Mouse (Mus musculus): ENCODE measurements at regions not wholly inside any gene's neighbourhood (a gene's known extent, or its start where the extent isn't known, plus 50 kb on each side); places are given as distances from the start of the nearest gene placed in this dataset.

GRCm38 (mm10) chr7:72505732-72506460 lies 199.5 kb upstream of the Mctp2 start:
- no peak overlapping the region for H3K9ac ChIP-seq
- no peak overlapping the region for H3K4me2 ChIP-seq
- H3K27ac ChIP-seq = no peak overlapping the region

GRCm38 (mm10) chr7:72507946-72508345 lies 201.5 kb upstream of the Mctp2 start:
- no peak overlapping the region for H3K4me3 ChIP-seq
- no peaks in the 10 kb centered on the region for H3K9me3 ChIP-seq (replicated peaks)
- H3K9ac ChIP-seq = no peak overlapping the region
- H3K4me2 ChIP-seq = no peak overlapping the region
- 67% methylated on average over 5 of the region's 5 CpGs for WGBS (ENCODE audit: insufficient replicate concordance)
- no peak for ATAC-seq
- no peaks in the 10 kb centered on the region for H3K4me1 ChIP-seq
- H3K27me3 ChIP-seq (replicated peaks) = no peaks in the 10 kb centered on the region
- no peak overlapping the region for H3K27ac ChIP-seq
- H3K36me3 ChIP-seq = no peaks in the 10 kb centered on the region

More at GRCm38 (mm10) chr7:72505732-72506460, 199.5 kb upstream of the Mctp2 start:
- H3K36me3 ChIP-seq = no peaks in the 10 kb centered on the region
- no peaks in the 10 kb centered on the region for H3K4me1 ChIP-seq
- no peaks in the 10 kb centered on the region for H3K9me3 ChIP-seq (replicated peaks)
- no peak for ATAC-seq
- 70% methylated on average over 8 of the region's 8 CpGs for WGBS (ENCODE audit: insufficient replicate concordance)
- H3K4me3 ChIP-seq = no peak overlapping the region
- no peaks in the 10 kb centered on the region for H3K27me3 ChIP-seq (replicated peaks)

DNA sequence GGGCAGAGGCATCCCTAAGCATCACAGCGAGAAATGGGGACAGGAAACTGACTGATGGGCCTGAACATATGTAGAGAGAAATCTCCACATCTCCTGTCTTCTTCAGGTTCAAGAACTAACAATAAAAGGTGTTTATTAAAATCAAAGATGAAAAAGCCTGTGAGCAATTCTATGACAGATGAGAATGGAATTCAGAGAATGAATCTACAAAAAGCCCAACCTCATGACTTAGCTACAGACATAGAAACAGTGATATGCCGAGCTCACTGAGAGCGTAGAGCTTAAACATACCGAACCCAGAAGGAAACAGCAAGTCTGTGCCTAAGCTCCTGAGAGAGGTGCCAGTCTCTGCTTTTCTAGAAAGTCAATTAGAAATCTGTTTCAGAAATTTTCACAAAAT lies 203.7 kb upstream of the Mctp2 start:
- Histone ChIP-seq H3K4me3 (no peak overlapping the region), H3K27ac (no peak overlapping the region), H3K9ac (no peak overlapping the region), H3K27me3 (replicated peaks) (no peaks in the 10 kb centered on the region), H3K4me2 (no peak overlapping the region), H3K4me1 (no peaks in the 10 kb centered on the region), H3K36me3 (no peaks in the 10 kb centered on the region), H3K9me3 (replicated peaks) (no peaks in the 10 kb centered on the region)
- ATAC-seq = no peak
- WGBS (ENCODE audit: insufficient replicate concordance) = 69% methylated on average over 4 of the region's 4 CpGs

DNA sequence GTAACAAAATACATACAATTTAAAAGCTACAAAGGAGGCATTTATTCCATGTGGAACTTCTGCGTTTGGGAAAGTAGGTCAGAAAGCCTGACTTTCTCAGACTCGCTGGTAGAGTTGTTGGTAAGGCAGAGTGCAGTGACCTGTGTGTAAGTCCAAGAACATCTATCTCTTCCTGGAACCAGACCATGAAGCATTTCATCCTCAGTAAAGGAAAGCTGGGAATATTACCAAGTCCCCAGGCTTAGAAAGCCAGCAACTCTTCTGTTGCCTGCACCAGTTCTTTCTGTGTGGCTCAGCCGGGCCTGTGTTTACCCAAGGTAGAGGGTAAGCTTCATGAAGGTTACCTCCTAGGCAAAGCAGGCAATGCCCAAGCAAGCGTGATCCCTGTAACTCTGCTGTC lies 207.0 kb upstream of the Mctp2 start:
- H3K9me3 ChIP-seq (replicated peaks) = no peaks in the 10 kb centered on the region
- H3K4me2 ChIP-seq = no peak overlapping the region
- no peak overlapping the region for H3K4me3 ChIP-seq
- H3K27ac ChIP-seq = no peak overlapping the region
- H3K27me3 ChIP-seq (replicated peaks) = no peaks in the 10 kb centered on the region
- no peak for ATAC-seq
- H3K4me1 ChIP-seq = no peaks in the 10 kb centered on the region
- no peak overlapping the region for H3K9ac ChIP-seq
- 56% methylated on average over 4 of the region's 4 CpGs for WGBS (ENCODE audit: insufficient replicate concordance)
- no peaks in the 10 kb centered on the region for H3K36me3 ChIP-seq

DNA sequence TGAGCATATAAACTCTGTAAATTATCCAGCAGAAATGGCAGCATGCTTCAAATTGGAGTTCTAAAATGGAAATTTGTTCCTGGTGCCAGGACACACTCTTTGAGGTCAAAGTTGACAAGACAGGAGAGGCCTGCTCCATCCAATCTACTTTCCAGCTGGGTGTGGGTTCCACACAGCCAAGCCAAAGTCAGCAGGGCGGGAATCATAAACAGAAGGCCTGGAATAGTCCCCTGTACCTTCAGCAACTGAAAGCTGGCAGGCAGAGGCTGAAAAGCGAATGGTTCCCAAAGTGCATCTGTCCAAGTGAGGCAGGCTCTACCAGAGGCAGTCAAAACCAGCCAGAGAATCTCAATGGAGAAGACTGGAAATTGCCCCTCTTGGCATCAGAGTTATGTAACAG lies 208.4 kb upstream of the Mctp2 start:
- WGBS (ENCODE audit: insufficient replicate concordance) = 52% methylated on average over 2 of the region's 2 CpGs
- Histone ChIP-seq H3K27me3 (replicated peaks) (no peaks in the 10 kb centered on the region), H3K4me3 (no peak overlapping the region), H3K4me2 (no peak overlapping the region), H3K4me1 (no peaks in the 10 kb centered on the region), H3K36me3 (no peaks in the 10 kb centered on the region), H3K9me3 (replicated peaks) (no peaks in the 10 kb centered on the region), H3K9ac (no peak overlapping the region), H3K27ac (no peak overlapping the region)
- ATAC-seq = no peak

DNA sequence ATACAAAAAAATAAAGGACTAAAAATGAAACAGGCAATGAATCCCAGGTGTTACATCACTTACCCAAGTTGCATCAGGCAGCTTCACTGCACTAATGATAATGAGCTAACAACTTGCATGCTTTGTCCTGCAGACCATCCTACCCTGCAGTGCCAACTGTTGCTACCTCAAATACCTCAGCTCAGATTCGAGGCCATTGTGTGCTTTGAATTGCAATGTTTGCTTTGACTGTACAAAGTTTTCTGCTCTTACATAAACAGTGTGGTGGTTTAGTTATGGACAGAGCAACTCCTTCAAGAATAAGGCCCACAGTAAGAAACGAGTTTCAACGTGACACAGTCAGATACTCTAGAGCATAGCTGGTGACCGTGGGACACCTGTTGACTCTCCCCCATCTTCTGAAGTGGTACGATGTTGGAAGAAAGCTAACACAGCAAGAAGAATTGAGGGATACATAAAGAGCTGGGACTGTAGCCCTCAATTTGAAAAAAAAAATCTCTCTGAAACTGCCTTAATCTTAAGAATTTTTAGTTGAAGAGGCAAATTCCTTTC lies 212.1 kb upstream of the Mctp2 start:
- Histone ChIP-seq H3K9me3 (replicated peaks) (no peaks in the 10 kb centered on the region), H3K36me3 (no peaks in the 10 kb centered on the region), H3K4me2 (no peak overlapping the region), H3K4me3 (no peak overlapping the region), H3K9ac (no peak overlapping the region), H3K4me1 (no peaks in the 10 kb centered on the region), H3K27ac (no peak overlapping the region), H3K27me3 (replicated peaks) (no peaks in the 10 kb centered on the region)
- no peak for ATAC-seq
- WGBS (ENCODE audit: insufficient replicate concordance) = 58% methylated on average over 5 of the region's 5 CpGs

DNA sequence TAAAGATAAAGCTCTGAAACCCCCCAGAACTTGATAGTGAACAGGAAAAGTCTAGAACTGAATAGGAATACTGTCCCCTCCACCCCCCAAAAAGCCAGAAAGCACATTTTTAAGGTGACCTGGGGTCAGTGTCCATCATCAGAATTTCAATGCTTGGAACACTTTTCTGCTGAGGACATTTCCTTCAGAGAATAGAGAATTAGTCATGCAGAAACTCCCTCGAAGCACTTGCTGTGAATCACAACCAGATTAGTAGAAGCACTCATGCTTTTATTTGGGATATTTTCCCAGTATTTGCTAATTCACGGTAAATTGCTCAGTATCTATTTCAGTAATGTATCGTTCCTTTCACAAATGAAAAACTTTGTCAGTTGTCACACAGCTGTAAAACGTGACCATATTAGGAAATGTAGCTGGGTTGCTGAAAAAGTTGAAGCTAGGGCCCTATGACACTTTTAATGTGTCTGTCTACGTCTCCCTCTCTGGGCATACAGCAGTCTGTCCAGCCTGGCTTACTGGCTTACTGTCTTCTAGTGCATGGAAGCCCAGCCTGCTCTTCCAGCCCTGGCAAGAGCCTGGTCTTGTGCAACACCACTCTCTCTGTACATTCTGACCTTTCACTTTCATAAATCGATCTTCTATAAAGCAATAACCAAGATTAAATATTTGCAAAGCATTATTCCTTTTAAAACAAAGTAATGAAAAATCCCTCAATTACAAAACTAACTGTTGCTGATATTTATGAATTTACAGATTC lies 213.1 kb upstream of the Mctp2 start:
- 54% methylated on average over 6 of the region's 6 CpGs for WGBS (ENCODE audit: insufficient replicate concordance)
- Histone ChIP-seq H3K4me3 (no peak overlapping the region), H3K36me3 (no peaks in the 10 kb centered on the region), H3K4me1 (no peaks in the 10 kb centered on the region), H3K27me3 (replicated peaks) (no peaks in the 10 kb centered on the region), H3K27ac (no peak overlapping the region), H3K4me2 (no peak overlapping the region), H3K9me3 (replicated peaks) (no peaks in the 10 kb centered on the region), H3K9ac (no peak overlapping the region)
- no peak for ATAC-seq

- no peak overlapping the region for H3K27ac ChIP-seq
- no peaks in the 10 kb centered on the region for H3K36me3 ChIP-seq
- H3K27me3 ChIP-seq (replicated peaks) = no peaks in the 10 kb centered on the region
- H3K4me1 ChIP-seq = no peaks in the 10 kb centered on the region
- H3K9ac ChIP-seq = no peak overlapping the region
- ATAC-seq = no peak
- no peaks in the 10 kb centered on the region for H3K9me3 ChIP-seq (replicated peaks)
- H3K4me2 ChIP-seq = no peak overlapping the region
- 73% methylated on average over 3 of the region's 3 CpGs for WGBS (ENCODE audit: insufficient replicate concordance)
- no peak overlapping the region for H3K4me3 ChIP-seq
These were observed 222.5 kb upstream of the Mctp2 start for GRCm38 (mm10) chr7:72528873-72529272.

- Histone ChIP-seq H3K9me3 (replicated peaks) (no peaks in the 10 kb centered on the region), H3K4me2 (no peak overlapping the region), H3K27ac (no peak overlapping the region), H3K4me3 (no peak overlapping the region), H3K36me3 (no peaks in the 10 kb centered on the region), H3K9ac (no peak overlapping the region), H3K4me1 (no peaks in the 10 kb centered on the region), H3K27me3 (replicated peaks) (no peaks in the 10 kb centered on the region)
- ATAC-seq = no peak
- WGBS (ENCODE audit: insufficient replicate concordance) = 65% methylated on average over 6 of the region's 6 CpGs
These were observed 231.9 kb upstream of the Mctp2 start for GRCm38 (mm10) chr7:72538288-72538687.

DNA sequence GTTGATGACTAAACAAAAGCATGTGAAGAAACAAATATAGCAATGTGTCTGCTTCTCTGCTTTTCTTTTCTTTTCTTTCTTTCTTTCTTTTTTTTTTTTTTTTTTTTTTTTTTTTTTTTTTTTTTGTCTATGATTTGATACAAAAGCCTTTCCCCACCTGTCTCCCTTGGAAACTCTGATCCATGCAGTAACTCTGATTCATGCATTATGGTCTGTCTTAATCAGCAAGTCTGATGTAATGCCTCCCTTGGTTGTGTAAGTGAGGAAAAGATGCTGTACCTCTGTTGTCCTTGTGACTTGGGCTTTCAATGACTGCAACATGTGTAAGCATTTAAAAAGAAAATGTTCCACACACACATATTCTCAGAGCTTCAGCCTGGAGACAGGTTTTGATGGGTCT lies 233.5 kb upstream of the Mctp2 start:
- no peak overlapping the region for H3K27ac ChIP-seq
- H3K36me3 ChIP-seq = no peaks in the 10 kb centered on the region
- H3K27me3 ChIP-seq (replicated peaks) = no peaks in the 10 kb centered on the region
- no peak overlapping the region for H3K4me2 ChIP-seq
- no peaks in the 10 kb centered on the region for H3K9me3 ChIP-seq (replicated peaks)
- no peaks in the 10 kb centered on the region for H3K4me1 ChIP-seq
- H3K9ac ChIP-seq = no peak overlapping the region
- no peak for ATAC-seq
- H3K4me3 ChIP-seq = no peak overlapping the region

DNA sequence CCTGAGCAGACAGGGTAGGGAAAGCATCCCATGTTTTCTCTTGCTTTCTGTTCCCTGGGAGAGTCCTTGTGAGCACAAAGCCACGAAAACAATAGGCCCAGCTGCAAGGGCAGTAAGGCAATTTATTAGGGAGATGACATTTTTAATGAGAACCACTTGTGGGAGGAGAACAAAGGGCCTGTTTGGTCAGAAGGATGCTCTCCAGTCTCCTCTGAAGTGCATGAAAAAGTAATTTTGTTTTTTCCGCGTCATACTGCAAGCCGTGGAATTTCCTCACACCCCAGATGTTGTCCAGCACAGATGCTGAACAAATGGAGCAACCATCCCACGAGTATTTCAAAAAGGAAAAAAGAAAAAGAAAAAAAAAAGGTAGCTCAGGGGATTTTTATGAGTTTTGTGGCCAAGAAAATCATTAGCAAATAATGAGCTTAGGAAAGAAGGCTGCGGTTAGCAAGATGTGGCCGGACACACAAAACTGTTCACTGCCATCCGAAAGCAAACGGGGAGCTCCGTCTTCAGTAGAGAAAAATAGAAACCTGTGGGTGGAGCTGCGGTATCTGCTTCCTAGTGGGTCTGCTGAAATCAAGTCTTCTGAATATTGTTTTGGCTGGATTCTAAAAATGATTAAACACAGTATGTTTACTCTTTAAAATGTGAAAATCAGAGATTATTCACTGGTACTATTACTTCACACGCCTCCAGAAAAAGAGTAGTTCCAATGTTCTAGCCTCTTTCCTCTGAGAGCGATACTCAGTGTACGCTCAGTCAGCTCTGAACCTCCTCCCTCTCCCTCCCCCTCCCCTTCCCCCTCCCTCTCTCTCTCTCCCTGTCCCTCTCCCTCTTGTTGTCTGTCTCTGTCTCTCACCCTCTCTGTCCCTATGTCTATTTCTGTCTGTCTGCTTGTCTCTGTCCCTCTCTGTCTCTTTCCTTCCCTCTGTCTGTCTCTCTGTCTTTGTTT lies 235.4 kb upstream of the Mctp2 start:
- H3K4me1 ChIP-seq = no peaks in the 10 kb centered on the region
- no peak overlapping the region for H3K27ac ChIP-seq
- 66% methylated on average over 14 of the region's 14 CpGs for WGBS (ENCODE audit: insufficient replicate concordance)
- H3K9me3 ChIP-seq (replicated peaks) = no peaks in the 10 kb centered on the region
- no peak overlapping the region for H3K9ac ChIP-seq
- H3K4me3 ChIP-seq = no peak overlapping the region
- no peaks in the 10 kb centered on the region for H3K27me3 ChIP-seq (replicated peaks)
- no peaks in the 10 kb centered on the region for H3K36me3 ChIP-seq
- ATAC-seq = no peak
- no peak overlapping the region for H3K4me2 ChIP-seq

GRCm38 (mm10) chr7:72543501-72543900 lies 237.1 kb upstream of the Mctp2 start:
- H3K4me1 ChIP-seq = no peaks in the 10 kb centered on the region
- no peak overlapping the region for H3K4me2 ChIP-seq
- no peak overlapping the region for H3K4me3 ChIP-seq
- H3K9ac ChIP-seq = no peak overlapping the region
- no peaks in the 10 kb centered on the region for H3K9me3 ChIP-seq (replicated peaks)
- H3K36me3 ChIP-seq = no peaks in the 10 kb centered on the region
- 59% methylated on average over 4 of the region's 4 CpGs for WGBS (ENCODE audit: insufficient replicate concordance)
- no peak for ATAC-seq
- H3K27me3 ChIP-seq (replicated peaks) = no peaks in the 10 kb centered on the region
- no peak overlapping the region for H3K27ac ChIP-seq
